Mouse (Mus musculus): Measurements from ENCODE around the gene Epb41l5. TPM values are rescaled to one million over a fixed set of nuclear protein-coding genes. Genes with fewer than 3 reads are reported as not detected.

The Epb41l5 gene
- total and polyA plus RNA-seq, 2 experiments from 2014 or later = 4.2 to 6.8 TPM

DNA sequence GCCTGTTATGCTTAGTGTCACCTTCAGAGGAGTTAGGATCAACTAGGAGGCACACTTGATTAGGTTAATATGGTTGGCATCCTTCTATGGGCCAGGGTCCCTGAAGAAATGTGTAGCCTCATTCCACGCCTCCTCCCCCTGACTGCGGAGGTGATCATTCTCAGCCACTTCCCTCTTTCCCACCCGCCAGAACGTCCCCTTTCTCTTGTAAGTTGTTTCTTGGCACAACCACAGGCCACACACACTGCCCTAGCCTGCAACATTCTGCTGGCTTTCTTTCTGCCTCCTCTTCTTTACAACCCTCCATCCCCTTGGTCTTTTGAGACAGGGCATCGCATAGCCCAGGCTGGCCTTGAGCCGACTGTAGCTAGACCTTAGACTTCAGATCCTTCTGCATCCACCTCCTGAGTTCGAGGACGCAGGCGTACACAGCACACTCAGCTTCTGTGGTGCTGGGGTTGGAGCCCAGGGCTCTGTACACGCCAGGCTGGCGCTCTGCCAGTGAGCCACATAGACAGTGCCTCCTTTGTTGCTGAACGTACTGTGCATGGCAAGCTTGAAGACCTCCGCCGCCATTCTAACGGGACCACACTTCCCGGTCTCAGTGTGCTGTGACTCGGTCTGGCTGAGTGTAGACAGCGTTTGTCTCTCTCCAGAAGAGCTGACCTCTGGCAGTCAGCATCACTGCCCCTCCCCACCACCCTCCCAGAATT lies 115.6 kb downstream of the Epb41l5 start:
- no peaks in the 10 kb centered on the region for H3K27me3 ChIP-seq (ENCODE audit: control insufficient read depth, insufficient read depth, low read length)
- no peak for DNase-seq (ENCODE audit: low spot score)
- H3K4me1 ChIP-seq (ENCODE audit: control insufficient read depth, insufficient read depth) = no peaks in the 10 kb centered on the region
- H3K4me2 ChIP-seq (ENCODE audit: low read depth, low read length) = no peak overlapping the region
- H3K36me3 ChIP-seq (replicated peaks; ENCODE audit: control insufficient read depth, insufficient read depth, low read length) = peaks cover 10% of the 10 kb centered on the region
- no peak overlapping the region for H3K4me3 ChIP-seq (ENCODE audit: low read depth, low read length)
- 0 out of 2 replicates have a peak, but pooled peaks cover 4% of the 10 kb centered on the region for H3K9me3 ChIP-seq (replicated peaks; ENCODE audit: control insufficient read depth, low read length)
- H3K27ac ChIP-seq (ENCODE audit: low read depth) = no peak overlapping the region
- WGBS = 84% methylated on average over 18 of the region's 18 CpGs
- no peak overlapping the region for H3K9ac ChIP-seq (replicated peaks; ENCODE audit: low read depth, low read length)
- no peak for ATAC-seq (ENCODE audit: insufficient read depth, low read depth)
- no peak for TF ChIP-seq EP300 (IDR thresholded peaks at IDR 0.05; ENCODE audit: low read depth)
- no peak for TF ChIP-seq CTCF (IDR thresholded peaks at IDR 0.05; ENCODE audit: low read depth)

DNA sequence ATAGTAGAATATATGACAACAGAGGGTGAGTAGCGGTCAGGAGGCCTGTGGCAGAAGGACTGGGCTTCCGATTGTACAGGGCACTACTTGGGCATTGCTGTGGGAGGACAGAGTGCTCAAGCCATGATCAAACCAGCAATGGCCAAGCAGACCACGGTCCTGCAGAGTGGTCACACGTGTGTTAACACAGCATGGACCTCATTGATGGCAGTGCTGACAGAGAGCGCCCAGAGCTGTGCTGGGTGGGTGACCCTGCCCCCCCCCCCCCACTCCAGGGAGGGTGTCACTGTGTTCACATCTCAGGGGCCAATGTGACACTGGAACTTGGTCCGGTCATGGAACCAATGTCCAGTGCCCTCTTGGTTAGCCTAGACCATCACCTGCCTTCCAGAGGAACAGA lies 116.6 kb downstream of the Epb41l5 start:
- DNase-seq (ENCODE audit: low spot score) (no peak), ATAC-seq (ENCODE audit: insufficient read depth, low read depth) (no peak)
- TF ChIP-seq EP300 (IDR thresholded peaks at IDR 0.05; ENCODE audit: low read depth) (no peak), CTCF (IDR thresholded peaks at IDR 0.05; ENCODE audit: low read depth) (no peak)
- WGBS = 93% methylated on average over 6 of the region's 6 CpGs
- peaks cover 17% of the 10 kb centered on the region for H3K36me3 ChIP-seq (replicated peaks; ENCODE audit: control insufficient read depth, insufficient read depth, low read length)
- H3K4me2 ChIP-seq (ENCODE audit: low read depth, low read length) = no peak overlapping the region
- no peaks in the 10 kb centered on the region for H3K4me1 ChIP-seq (ENCODE audit: control insufficient read depth, insufficient read depth)
- H3K27ac ChIP-seq (ENCODE audit: low read depth) = no peak overlapping the region
- 0 out of 2 replicates have a peak, but pooled peaks cover 4% of the 10 kb centered on the region for H3K9me3 ChIP-seq (replicated peaks; ENCODE audit: control insufficient read depth, low read length)
- H3K27me3 ChIP-seq (ENCODE audit: control insufficient read depth, insufficient read depth, low read length) = no peaks in the 10 kb centered on the region
- no peak overlapping the region for H3K9ac ChIP-seq (replicated peaks; ENCODE audit: low read depth, low read length)
- H3K4me3 ChIP-seq (ENCODE audit: low read depth, low read length) = no peak overlapping the region

DNA sequence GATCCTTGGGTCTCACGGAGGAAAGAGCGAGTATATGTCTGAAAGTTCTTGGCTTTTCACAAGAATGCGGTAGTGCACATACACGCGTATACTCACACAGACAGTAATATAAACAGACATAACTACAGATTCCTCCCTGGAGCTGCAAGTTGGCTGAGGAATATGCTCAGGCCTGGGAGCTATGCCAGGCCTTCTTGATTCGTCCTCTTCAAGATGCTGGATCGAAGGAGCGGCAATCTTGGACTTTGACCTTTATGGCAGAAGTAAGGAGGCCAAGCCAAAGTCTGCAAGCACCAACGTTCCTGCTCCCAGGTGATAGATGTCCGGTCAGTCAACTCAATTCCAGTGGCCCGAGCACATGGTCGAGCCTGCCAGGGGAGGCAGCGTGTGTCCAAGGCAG lies 117.9 kb downstream of the Epb41l5 start:
- no peak overlapping the region for H3K9ac ChIP-seq (replicated peaks; ENCODE audit: low read depth, low read length)
- peaks cover 7% of the 10 kb centered on the region for H3K4me1 ChIP-seq (ENCODE audit: control insufficient read depth, insufficient read depth)
- 84% methylated on average over 13 of the region's 13 CpGs for WGBS
- no peak overlapping the region for H3K27ac ChIP-seq (ENCODE audit: low read depth)
- DNase-seq (ENCODE audit: low spot score) = no peak
- no peaks in the 10 kb centered on the region for H3K27me3 ChIP-seq (ENCODE audit: control insufficient read depth, insufficient read depth, low read length)
- H3K9me3 ChIP-seq (replicated peaks; ENCODE audit: control insufficient read depth, low read length) = 0 out of 2 replicates have a peak, but pooled peaks cover 4% of the 10 kb centered on the region
- peaks cover 19% of the 10 kb centered on the region for H3K36me3 ChIP-seq (replicated peaks; ENCODE audit: control insufficient read depth, insufficient read depth, low read length)
- no peak for ATAC-seq (ENCODE audit: insufficient read depth, low read depth)
- no peak overlapping the region for H3K4me3 ChIP-seq (ENCODE audit: low read depth, low read length)
- H3K4me2 ChIP-seq (ENCODE audit: low read depth, low read length) = no peak overlapping the region
- TF ChIP-seq CTCF (IDR thresholded peaks at IDR 0.05; ENCODE audit: low read depth) = no peak
- TF ChIP-seq EP300 (IDR thresholded peaks at IDR 0.05; ENCODE audit: low read depth) = no peak

- peak within 1 kb of the TSS; percentile 61 for H3K4me3 ChIP-seq (ENCODE audit: low read depth, low read length)
- H3K27me3 ChIP-seq (ENCODE audit: control insufficient read depth, insufficient read depth, low read length) = no peaks in the 10 kb centered on the region
- no peak for TF ChIP-seq CTCF (IDR thresholded peaks at IDR 0.05; ENCODE audit: low read depth)
- TF ChIP-seq EP300 (IDR thresholded peaks at IDR 0.05; ENCODE audit: low read depth) = peak; percentile 76; the same call in 1 of the 2 replicates
- H3K9ac ChIP-seq (replicated peaks; ENCODE audit: low read depth, low read length) = peak within 1 kb of the TSS; percentile 74
- DNase-seq (ENCODE audit: low spot score) = peak; percentile 90
- peak within 1 kb of the TSS; percentile 97 for H3K4me2 ChIP-seq (ENCODE audit: low read depth, low read length)
- 0 out of 2 replicates have a peak, but pooled peaks cover 4% of the 10 kb centered on the region for H3K9me3 ChIP-seq (replicated peaks; ENCODE audit: control insufficient read depth, low read length)
- H3K36me3 ChIP-seq (replicated peaks; ENCODE audit: control insufficient read depth, insufficient read depth, low read length) = peaks cover 19% of the 10 kb centered on the region
- peaks cover 15% of the 10 kb centered on the region for H3K4me1 ChIP-seq (ENCODE audit: control insufficient read depth, insufficient read depth)
- peak; percentile 97 for ATAC-seq (ENCODE audit: insufficient read depth, low read depth)
- 1% methylated on average over 77 of the region's 82 CpGs for WGBS
- H3K27ac ChIP-seq (ENCODE audit: low read depth) = peak within 1 kb of the TSS; percentile 86
Measured at GRCm38 (mm10) chr1:119525689-119526591, 122.9 kb downstream of the Epb41l5 start, which contains the start of gene Tmem185b. Tmem185b (plus strand) TSS chr1:119526160.

GRCm38 (mm10) chr1:119525004-119525444 lies 123.8 kb downstream of the Epb41l5 start:
- peak; percentile 31 for DNase-seq (ENCODE audit: low spot score)
- no peak for TF ChIP-seq CTCF (IDR thresholded peaks at IDR 0.05; ENCODE audit: low read depth)
- TF ChIP-seq EP300 (IDR thresholded peaks at IDR 0.05; ENCODE audit: low read depth) = no peak
- WGBS = 16% methylated on average over 5 of the region's 5 CpGs
- Histone ChIP-seq H3K9ac (replicated peaks; ENCODE audit: low read depth, low read length) (peak overlapping the region; percentile 74), H3K36me3 (replicated peaks; ENCODE audit: control insufficient read depth, insufficient read depth, low read length) (peaks cover 19% of the 10 kb centered on the region), H3K4me2 (ENCODE audit: low read depth, low read length) (peak overlapping the region; percentile 97), H3K9me3 (replicated peaks; ENCODE audit: control insufficient read depth, low read length) (0 out of 2 replicates have a peak, but pooled peaks cover 4% of the 10 kb centered on the region), H3K4me3 (ENCODE audit: low read depth, low read length) (peak overlapping the region; percentile 61), H3K27me3 (ENCODE audit: control insufficient read depth, insufficient read depth, low read length) (no peaks in the 10 kb centered on the region), H3K4me1 (ENCODE audit: control insufficient read depth, insufficient read depth) (peaks cover 15% of the 10 kb centered on the region), H3K27ac (ENCODE audit: low read depth) (peak overlapping the region; percentile 86)
- ATAC-seq (ENCODE audit: insufficient read depth, low read depth) = no peak
